Mouse (Mus musculus): Measurements from ENCODE around the gene Gm21885. TPM values are rescaled to one million over a fixed set of nuclear protein-coding genes. Genes with fewer than 3 reads are reported as not detected.

Gene Gm21885
- not detected in 2 replicates for polyA plus RNA-seq (2012; rRNA removed)

GRCm38 (mm10) chr11:94281199-94282181 lies at the start of gene Gm21885:
TSS of gene Gm21885 (plus strand) at chr11:94281873.

GRCm38 (mm10) chr11:94245955-94246788 lies 35.5 kb upstream of the Gm21885 start, which contains the start of gene Wfikkn2:
TSS of gene Wfikkn2 (minus strand) at chr11:94246005.

GRCm38 (mm10) chr11:94321931-94322400 lies 40.3 kb downstream of the Gm21885 start, which contains the start of gene Luc7l3:
TSS of gene Luc7l3 (minus strand) at chr11:94321988.

DNA sequence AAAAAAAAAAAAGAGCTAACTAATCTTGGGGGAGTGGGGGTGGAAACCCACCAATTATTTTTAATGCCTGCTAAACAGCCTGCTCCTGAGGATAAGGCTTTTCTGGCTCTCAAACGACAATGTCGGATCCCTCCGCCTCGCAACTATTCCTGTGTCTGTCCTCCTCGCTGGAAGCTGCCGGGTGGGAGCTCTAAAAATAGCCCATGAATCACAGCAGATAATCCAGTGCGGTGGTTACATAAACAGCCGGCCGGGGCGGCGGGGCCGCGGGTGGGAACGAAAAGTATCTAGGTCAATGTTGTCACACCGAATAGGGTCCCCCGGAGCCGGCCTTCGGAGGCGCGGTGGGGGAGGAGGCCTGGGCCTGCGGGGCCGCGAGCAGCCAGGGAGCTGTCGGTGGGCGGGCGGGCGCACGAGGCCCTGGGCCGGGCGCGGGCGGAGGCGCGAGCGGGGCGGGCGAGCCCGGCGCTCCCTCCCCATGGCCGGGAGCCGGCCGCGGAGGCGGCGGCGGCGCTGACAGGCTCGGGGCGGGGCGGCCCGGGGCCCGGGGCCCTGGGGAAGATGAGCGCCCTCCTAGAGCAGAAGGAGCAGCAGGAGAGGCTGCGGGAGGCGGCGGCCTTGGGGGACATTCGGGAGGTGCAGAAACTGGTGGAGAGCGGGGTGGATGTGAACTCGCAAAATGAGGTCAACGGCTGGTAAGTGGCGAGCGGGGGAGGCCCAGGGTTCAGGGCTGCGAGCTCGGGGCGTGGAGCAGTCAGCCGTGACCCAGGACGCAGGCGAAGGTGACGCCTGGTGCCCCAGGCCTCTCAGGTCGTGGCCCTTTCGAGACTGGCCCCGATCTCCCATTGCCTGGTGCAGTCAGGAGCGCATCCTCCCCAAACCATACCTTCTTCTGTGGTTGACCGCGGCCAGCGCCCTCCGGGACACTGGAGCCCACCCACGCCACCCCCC lies 46.3 kb downstream of the Gm21885 start, which contains the start of gene Ankrd40:
Gene Ankrd40 (plus strand): TSS at position 309 of the 951 bp plus-strand sequence.

Other genes with a start within 250 kb of the Gm21885 start
- gene Tob1, start 70.4 kb upstream of the Gm21885 start, polyA plus RNA-seq (2012; rRNA removed): 52.7 and 92.2 TPM in 2 replicates
- 0.60 and 1.0 TPM in 2 replicates for gene Wfikkn2, start 35.9 kb upstream of the Gm21885 start, polyA plus RNA-seq (2012; rRNA removed)
- 0.78 and 1.2 TPM in 2 replicates for gene Luc7l3, start 40.1 kb downstream of the Gm21885 start, polyA plus RNA-seq (2012; rRNA removed)
- 61.2 and 65.7 TPM in 2 replicates for gene Ankrd40, start 46.1 kb downstream of the Gm21885 start, polyA plus RNA-seq (2012; rRNA removed)
- gene Abcc3, start 111.1 kb downstream of the Gm21885 start, polyA plus RNA-seq (2012; rRNA removed): 129 and 173 TPM in 2 replicates
- 5.4 and 8.9 TPM in 2 replicates for gene Cacna1g, start 192.3 kb downstream of the Gm21885 start, polyA plus RNA-seq (2012; rRNA removed)
- 0.23 and 0.24 TPM in 2 replicates for gene Spata20, start 204.3 kb downstream of the Gm21885 start, polyA plus RNA-seq (2012; rRNA removed)
- gene Epn3, start 218.1 kb downstream of the Gm21885 start, polyA plus RNA-seq (2012; rRNA removed): 58.6 and 121 TPM in 2 replicates
- 0.82 and 1.1 TPM in 2 replicates for gene Mycbpap, start 239.9 kb downstream of the Gm21885 start, polyA plus RNA-seq (2012; rRNA removed)